Mouse (Mus musculus) frontal cortex, postnatal 14 days (tissue): ENCODE results near the gene Lsmem1.

Experiments used
- DNase-seq, 2 experiments: peaks; one replicate each; pipeline ENCODE4 v3.0.0; 2022; ENCODE audit warnings: low spot score in 2 of 2

Gene Lsmem1

DNA sequence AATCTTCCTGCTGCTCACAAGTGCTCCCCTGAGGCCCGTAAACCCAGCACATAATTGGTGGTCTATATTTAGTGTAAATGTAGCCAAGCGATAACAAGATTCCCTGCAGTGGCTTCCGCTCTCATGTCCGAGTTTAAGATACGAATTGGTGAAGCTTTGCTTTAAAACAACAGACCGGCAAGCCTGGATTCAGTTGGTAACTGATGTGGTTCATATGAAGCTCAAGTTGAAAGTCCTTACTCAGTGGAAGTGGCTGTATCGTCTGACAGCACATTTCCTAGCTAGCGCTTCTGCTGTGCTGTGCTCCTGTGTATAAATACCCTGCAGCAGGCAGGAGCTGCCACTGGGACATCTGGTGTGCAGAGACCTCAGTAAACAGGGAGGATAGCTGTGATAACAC is at the start of gene Lsmem1:
Lsmem1 (minus strand) TSS at position 189 of the 400 bp plus-strand sequence.
- peak in 1 of 2 experiments; percentile 14 for DNase-seq

DNA sequence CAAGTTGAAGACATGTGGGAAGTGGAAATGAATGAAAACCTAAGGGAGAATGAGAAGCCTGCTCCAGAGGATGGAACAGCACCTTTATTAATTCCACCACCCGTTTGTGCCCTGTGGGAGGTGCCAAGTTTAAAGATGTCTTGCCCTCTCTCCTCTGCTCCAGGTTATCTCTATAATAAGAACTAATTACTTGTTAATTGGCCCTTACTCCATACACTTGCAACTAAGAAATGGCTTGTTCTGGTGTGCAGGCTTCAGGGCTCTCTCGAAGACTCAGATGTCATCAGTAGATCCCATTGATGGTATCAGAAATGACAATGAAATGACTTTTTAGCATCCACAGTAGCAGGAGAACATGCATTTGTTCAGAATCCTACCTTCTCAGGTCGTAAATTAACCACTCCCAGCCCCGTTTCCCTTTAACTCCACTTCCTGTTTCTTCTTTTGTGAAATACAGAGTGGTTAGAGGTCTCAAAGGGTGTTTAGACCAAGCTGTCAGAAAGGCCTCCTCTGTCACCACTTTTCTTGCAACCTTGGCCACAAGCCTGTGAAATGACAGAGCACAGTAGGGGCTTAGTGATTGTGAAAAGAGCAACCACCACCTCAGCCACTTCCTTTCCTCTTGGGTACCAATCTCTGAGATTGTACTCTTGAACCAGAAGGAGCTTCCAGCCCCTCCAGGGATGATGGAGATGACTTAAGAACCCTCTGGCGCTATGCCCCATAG is 49.3 kb upstream of the Lsmem1 start, which contains the start of gene Ifrd1:
Ifrd1 (minus strand) TSS at position 51 of the 727 bp plus-strand sequence.
- no peak for DNase-seq

DNA sequence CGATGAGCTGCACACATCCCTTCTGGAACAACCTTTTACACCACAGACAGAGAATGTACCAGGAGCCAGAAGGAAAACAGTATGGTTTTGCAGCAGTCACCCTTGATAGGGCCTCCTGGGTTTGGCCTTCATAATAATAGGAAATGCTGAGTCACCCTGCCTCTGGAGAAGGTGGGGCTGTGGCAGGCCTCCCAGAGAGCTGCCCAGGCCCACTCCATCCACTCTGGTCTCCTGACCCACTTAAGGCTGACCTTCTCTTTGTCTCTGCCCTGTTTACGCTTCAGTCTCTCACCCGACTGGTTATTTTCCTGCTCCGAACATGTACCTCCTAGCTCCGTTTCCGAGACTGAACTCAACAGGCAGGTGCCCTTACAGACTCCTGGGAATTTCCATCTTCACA is 48.7 kb upstream of the Lsmem1 start:
- DNase-seq, result no peak

DNA sequence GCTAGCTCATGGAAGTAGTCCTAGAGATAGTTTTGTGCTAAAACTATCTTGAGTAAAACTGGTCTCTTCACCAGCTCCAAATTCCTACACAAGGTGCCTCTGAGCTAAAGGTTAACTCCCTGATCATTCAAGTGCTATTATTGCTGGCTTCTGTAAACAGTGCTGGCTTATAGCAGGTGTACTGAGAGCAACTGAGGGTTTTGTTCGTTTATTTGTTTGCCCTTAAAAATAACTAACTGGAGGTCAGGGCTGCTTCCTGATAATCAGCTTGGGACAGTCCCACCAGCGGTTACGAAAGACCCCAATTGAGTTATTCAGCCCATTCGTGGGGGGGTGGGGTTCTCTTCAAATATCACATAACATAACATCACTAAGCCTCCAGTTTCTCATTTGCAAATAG is 48.1 kb upstream of the Lsmem1 start:
- DNase-seq, result no peak

DNA sequence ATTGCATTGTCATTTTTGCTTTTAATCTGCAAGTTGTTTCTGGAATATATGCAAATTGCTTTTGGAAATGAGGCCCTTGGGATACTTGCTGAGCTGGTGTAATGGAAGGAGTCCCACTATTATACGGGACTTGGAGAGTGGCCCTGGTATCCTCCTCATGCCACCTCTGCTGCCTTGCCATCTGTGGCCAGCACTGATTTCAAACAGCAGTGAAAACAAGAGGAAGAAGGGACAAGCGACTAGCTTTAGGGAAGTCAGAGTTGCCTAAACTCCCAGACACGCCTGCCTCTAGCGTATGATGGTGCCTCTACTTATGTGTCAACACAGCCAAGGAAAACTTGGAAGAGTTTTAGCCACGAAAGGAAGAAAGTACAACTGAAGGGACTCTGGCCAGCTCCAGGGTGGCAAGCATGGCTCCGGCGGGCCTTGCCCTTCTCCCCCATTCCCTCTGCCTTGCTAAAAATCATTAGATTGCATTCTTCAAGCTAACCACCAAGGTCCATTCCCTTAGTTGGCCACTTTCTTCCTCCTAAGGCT is 46.2 kb upstream of the Lsmem1 start:
- no peak for DNase-seq

DNA sequence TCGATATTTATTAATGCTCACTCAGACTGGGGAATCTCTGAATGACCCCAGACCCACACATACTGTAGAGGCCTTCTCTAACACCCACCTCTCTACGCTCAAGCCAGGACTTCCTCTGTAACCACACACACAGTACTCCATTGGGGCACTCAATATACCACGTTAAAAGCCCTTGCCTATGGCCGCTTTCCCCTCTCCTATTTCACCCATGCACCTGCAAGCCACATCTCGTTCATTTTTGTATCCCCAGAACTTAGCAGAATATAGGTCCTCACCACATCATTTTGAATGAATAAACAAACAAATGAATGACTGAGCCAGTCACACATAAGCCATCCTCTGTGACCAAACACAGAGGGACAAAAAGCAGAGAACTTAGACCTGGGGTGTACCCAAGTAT is 45.6 kb upstream of the Lsmem1 start:
- no peak for DNase-seq

DNA sequence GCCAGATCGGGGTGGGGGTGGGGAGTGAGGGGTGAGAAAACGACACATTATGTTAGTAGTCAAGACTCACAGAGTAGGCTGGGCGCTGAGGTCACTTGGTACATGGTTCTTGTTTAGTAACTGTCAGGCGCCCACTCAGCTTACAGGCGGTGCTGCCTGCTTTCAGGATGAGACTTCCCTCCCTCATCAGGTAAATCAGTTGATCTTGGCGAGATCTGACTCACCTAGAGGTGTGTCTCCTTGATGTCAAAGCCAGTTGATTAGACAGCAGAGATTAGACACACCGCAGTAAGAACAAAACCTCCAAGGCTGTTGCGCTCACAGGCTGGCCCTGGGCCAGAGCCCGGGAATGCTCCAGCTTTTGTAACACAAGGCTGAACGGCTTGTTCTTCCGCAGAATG is 44.5 kb upstream of the Lsmem1 start:
- DNase-seq, result peak in 1 of 2 experiments; percentile 18

DNA sequence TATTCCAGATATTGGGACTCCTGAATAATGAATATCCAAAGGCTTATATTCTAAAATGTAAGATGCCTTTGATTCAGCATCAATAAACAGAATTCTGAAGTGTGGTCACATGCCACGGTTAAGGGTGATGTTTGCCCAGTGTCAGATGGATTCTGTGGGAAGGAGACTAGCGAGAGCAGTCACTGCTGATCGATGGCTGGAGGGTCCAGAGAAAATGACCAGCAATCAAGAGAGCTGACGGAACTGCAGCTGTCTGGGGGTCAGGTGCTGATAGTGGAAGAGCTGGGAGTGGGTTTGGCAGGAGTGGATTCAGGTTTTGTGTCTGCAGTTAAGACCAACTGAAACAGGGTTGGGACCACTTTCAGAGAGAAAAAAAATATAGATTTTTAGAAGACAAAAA is 44.0 kb upstream of the Lsmem1 start:
- no peak for DNase-seq

DNA sequence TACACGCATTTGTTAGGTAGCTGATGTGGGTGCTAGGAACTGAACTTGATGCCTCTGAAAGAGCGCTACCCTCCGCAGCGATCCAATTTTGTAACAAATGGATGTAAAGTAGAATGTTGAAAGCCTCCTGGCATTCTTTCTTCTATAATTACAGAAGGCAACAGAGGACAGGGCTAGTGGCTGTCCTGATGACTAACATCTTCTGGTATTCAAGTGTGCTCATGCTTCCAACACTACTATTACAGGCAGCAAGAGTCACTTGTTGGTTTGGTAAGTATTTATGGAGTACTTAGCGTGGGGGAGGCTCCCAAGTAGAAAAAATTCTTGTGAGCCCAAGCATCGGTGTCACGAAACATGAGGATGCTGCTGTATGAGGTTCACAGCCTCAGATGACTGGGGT is 39.9 kb upstream of the Lsmem1 start:
- no peak for DNase-seq

DNA sequence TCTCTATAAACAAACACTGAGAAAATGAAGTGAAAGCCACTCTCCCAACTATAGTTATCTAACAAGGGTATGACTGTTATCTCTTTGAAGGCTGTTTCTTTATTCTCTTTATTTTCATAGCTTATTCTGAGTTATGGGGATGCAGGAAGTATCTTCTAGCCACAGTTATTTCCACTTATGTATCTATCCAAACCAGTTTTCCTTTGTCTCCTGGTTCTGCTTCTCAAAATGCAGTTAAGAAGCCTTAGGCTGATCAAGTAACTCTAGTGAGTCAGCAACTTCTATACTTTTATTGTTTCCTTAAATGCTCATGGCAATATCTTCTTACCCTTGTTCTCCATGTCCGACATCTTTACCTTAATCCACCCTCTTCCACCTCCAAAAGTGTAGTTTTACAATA is 32.9 kb upstream of the Lsmem1 start:
- DNase-seq, result no peak

DNA sequence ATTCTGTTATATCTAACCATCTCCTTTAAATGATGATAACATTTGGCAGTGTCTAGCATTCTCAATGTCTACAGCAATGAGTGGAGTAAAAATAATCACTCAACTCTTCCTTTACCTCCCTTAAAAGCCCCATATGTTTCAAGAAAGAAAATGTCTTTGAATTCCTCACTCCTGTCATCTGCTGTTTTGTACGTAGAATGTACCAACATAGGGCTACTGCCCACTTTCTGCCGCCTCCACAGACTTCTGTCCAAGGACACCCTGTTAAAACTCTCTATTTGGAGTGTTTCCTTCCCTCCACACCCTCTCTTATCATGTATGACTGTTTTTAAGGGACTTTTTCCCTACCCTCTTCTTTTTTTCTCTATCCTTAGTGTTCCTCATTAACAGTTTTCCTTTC is 32.3 kb upstream of the Lsmem1 start:
- DNase-seq, result no peak

DNA sequence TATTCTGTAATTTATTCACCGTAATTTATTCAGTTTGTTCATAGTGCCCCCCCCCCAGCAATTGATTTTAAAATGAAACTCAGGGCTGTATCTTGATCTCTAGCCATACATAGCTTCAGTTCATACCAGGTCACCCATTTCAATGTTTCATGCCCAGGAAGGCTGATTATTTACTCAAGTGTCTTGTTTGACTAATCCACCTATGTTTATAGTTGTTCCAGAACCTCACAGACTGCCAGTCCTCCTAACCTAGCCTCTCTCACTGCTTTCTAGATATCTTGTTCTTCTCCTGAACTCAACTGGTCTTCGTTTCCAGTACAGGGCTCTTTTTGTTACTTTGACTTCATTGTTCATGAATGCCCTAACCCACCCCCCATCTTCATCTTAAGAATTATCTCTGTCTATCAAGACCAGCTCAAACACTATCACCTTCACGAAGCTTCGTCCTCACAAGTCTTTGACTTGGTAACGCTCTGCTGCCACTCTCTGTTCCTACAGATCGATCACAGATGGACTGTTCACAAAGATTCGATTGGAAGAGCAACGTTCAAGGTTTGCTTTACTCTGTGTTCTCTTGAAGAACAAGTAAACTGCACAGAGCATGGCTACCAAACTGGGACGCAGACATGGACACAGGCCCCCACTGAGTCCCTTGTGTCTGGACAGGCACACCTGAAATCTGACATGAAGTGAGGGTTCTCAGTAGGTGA is 25.0 kb upstream of the Lsmem1 start:
- no peak for DNase-seq

DNA sequence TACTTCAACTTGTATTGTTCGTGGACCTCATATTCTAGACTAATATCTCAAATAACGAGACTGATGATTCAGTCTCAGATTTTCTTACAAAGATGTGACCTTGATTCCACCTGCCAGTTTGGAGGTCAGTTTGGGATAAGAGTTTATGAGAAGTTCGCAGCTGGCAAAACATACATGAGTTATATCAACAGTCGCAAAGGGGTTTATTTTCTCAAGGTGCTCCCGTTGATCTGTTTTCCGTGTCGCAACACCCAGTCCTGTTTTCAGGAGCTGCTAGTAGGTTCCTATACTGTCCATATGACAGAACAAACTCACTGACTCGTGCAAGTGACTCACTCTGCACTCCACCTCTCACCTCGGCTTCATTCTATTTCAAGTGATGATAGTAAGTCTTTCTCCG is 24.4 kb upstream of the Lsmem1 start:
- no peak for DNase-seq

DNA sequence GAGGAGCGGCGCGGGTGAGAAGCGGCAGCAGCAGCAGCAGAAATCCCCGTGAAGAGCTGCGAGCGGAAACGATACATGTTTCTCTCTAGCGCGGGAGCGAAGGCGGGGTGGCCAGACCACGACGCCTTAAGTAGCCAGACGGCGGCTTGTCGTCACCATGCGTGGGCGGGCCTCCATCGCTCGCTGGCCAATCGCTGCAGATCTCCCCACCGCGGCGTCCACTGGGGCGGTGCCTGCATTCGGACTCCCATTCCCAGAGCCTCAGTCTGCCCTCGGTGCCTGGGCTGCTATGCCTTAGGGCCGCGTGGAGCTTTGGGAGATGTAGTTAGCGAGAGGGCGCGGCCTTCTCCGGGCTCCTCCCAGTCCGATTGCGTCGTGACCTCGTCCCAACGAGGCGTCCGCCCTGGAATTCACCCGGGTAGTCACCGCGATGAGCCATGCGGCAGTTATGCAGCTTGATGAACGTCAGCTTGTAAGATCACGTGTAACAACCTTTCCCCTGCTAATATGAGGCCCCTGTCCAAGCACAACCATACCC is 23.9 kb upstream of the Lsmem1 start:
- peak; percentile 99 for DNase-seq

DNA sequence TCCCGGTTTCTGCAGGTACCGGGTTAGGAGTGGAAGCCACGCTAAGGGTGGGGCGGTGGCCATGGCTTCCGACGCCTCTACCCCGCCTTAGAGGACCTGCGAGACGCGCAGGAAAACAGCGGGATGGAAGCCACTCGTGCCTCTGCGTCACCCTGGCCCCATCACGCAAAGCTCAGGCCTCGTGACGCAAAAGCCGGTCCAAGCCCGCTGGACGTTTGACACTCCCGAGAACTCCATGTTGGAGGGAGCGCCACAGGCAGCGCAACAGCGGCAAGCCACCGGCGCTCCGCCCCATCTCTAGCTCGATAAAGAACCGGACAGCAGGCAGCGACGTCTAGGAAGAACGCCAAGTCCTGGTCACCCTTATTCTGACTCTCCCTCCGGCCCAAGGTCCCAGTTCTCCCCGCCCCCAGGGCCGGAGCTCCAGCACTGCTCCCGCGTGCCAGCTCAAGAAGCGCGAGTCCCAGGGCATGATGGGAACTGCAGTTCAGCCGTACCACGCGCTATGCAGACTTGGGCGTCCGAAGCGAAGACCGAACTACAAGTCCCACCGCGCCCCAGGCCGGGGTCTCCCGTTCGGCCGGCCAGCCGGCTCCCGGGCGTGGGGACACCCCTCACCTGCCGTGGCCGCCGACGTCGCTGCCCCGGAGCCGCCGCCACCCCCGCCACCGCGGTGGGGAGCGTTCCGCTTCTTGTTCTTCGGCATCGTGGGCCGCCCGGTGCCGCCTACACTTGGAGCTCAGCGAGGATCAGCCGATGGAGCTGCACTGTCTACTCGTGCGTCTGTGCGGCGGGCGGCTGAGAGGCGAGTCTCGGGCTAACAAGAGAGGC is 23.2 kb upstream of the Lsmem1 start:
- DNase-seq, result peak; percentile 92 to 95

DNA sequence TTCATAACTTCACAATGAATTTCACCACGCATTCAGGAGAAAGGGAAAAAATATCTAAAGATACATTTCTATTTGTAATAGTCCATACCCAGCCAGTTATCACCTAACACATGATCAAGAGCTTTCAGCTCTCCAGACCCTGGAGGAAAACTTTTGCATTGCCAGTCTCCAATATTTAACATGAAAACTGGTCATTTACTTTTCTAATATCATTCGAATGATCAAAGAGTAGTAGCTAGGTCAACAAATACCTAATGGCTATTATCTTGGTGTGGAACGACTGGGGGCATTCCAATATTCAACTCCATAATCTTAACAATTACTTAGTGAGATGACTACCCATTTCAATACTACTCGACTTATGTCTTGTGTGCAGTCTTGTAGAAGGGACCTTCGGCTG is 22.3 kb upstream of the Lsmem1 start:
- no peak for DNase-seq

DNA sequence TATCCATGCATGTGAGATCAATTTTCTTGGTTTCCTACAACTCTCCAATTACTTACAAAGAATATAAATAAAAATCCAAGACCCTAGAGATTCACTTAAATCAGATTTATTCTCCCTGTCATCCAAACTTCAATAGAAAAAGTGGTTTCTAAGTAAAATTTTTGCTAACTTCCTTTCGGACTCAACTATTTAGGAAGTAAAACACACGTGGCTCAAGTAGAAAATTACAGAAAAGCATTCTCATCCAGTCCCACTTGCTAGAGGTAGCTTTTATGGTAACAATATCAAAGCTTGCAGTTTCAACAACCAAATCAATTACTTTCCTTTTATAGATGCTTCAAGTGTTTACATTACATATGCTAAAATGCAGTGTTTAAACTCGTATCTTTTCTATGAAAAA is 21.6 kb upstream of the Lsmem1 start:
- no peak for DNase-seq

DNA sequence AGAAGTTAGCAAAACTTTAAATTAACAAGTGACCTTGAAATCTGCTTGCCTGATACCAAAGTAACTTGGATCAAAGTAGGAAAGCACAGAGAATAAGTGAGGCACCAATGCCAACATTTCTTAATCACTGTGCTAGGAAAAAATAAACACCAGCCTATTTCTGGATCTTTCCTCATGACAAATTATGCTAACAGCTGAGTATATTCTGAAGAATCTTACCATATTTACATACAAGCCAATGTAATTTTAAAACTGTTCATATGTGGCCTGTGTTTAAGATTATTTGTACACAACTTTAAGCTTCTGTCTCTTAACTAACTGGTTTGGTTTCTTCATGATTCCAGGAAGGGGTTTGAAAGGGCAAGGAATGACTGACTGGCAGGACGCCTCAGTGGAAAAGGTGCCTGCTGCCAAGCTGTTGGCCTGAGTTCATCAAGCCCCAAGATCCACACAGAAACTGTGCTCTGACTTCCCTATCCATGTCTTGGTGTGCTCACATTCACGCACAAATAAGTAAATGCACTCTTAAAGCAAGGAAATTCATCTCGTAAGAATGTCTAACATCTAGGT is 20.8 kb upstream of the Lsmem1 start:
- no peak for DNase-seq

DNA sequence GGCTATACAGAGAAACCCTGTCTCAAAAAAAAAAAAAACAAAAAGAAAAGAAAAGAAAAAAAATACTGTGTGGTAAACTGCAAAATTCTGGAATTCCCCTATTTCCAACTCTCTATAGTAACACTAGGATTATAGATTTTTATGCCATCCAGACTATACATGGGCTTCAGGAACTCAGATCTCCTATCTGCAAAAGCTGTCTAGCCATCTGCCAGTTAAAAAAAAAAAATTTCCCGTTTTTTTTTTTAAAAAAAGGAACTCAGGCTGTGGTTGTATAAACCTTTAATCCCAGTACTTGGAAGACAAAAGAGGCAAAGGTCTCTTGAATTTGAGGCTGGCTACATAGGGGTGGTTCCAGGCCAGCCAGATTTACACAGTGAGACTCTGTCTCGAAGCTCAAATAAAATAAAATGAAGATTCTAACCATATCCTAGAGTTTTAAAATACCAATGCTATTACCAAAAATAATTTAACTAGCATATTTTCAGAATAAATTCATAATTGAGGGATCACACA is 19.2 kb upstream of the Lsmem1 start:
- no peak for DNase-seq

DNA sequence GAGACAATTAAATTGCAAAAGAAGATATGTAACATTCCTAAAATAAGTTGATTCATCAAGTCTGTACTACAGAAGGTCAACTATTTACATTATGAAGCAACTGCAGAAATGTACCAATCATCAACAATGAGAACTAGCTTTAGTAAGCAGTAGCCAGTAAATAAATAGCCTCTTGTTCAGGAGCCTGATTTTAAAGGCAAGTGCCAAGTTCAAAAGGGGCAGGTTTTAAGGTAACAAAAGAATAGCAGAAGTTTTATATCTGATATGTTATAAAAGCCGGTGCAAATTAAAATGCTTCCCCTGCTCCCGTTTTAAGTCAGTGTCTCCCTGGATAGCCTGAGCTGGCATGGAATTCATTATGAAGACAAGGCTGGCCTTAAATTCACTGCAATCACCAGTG is 18.5 kb upstream of the Lsmem1 start:
- no peak for DNase-seq
